10 mouse cellular contexts compared by ENCODE assay signal in the genomic region with DNA sequence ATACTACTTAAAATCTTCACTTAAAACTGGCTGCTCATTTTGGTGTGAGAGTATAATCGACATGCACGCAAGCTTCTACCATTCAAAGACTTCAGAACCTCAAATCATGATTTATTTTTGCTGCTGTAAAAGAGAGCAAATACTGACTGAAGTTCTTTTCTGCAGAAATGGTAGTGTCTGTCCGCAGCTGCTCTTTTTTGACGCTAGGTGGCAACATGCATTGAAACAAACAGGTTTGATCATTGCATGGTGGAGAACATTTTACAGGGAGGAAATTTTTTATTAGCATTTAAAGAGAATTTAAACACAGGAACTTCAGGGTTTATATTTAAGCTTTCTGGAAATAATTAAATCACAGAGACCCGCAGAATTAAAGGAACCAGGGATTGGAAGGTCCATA. TPM values are rescaled to one million over a fixed set of nuclear protein-coding genes. Genes with fewer than 3 reads are reported as not detected.
A peak's percentile ranks its signal among the peaks of the same experiment; 100 is the strongest.
DNase-seq lines count a peak whose midpoint lies in the region; ATAC-seq and TF ChIP-seq lines count a peak whose summit lies in the region.
"Had no signal": no experiment of that assay in that cellular context is flagged by ENCODE, and none has a peak within 500 bp of the region (broad histone marks: within the 10 kb centered on the region; RNA-seq: fewer than 3 reads in every experiment).

No protein-coding gene starts in this region.

- no peak for TF ChIP-seq CTCF in thymus, adult 2 months (IDR thresholded peaks at IDR 0.05; ENCODE audit: borderline replicate concordance, control insufficient read depth, extremely low read depth, insufficient read depth, low read length, poor library complexity)

- H3K4me3 ChIP-seq in kidney, embryonic 15.5 days (replicated peaks), result no peak overlapping the region
- no peak overlapping the region for H3K4me3 ChIP-seq in thymus, adult 2 months (ENCODE audit: control insufficient read depth, insufficient read depth, low read length)
- H3K4me3 ChIP-seq: neural tube, embryonic 12.5 days had no signal

- H3K9me3 ChIP-seq in kidney, embryonic 15.5 days (replicated peaks), result no peaks in the 10 kb centered on the region
- H3K9me3 ChIP-seq: neural tube, embryonic 12.5 days had no signal

- no peak overlapping the region for H3K9ac ChIP-seq in kidney, embryonic 15.5 days
- H3K9ac ChIP-seq: neural tube, embryonic 12.5 days had no signal

- TF ChIP-seq POLR2A in thymus, adult 2 months (IDR thresholded peaks at IDR 0.05; ENCODE audit: control insufficient read depth, extremely low read depth, insufficient read depth, low read length, poor library complexity), result no peak

- DNase-seq in CD4-positive, CD25-positive, alpha-beta regulatory T cell, adult 2 months (ENCODE audit: low read depth, low spot score), result peak; percentile 5
- DNase-seq in kidney, postnatal 4 days, result peak; percentile 16 to 30
- DNase-seq in thymus, postnatal 0 days (ENCODE audit: low spot score), result peak; percentile 12
- DNase-seq in thymus, adult 2 months, result no peak
- peak; percentile 17 for DNase-seq in splenic B cell, adult 2 months (ENCODE audit: low read depth, low spot score)
- DNase-seq in urinary bladder, postnatal 14 days (ENCODE audit: low spot score), result no peak

- ATAC-seq in CD4-positive, CD25-positive, alpha-beta regulatory T cell, adult 4 months, result no peak
- no peak for ATAC-seq in kidney, embryonic 15.5 days (replicated peaks; ENCODE audit: low FRiP score)

- WGBS in kidney, embryonic 15.5 days, result 36% methylated on average over 5 of the region's 5 CpGs
- 32% methylated on average over 5 of the region's 5 CpGs for WGBS in thymus, adult 2 months

- H3K27ac ChIP-seq in kidney, embryonic 15.5 days, result no peak overlapping the region
- H3K27ac ChIP-seq in thymus, adult 2 months (ENCODE audit: control insufficient read depth, insufficient read depth, low read length), result no peak overlapping the region
- H3K27ac ChIP-seq: neural tube, embryonic 12.5 days had no signal

- no peaks in the 10 kb centered on the region for H3K4me1 ChIP-seq in kidney, embryonic 15.5 days
- H3K4me1 ChIP-seq in thymus, adult 2 months (replicated peaks; ENCODE audit: control insufficient read depth, insufficient read depth, low read length), result no peaks in the 10 kb centered on the region
- H3K4me1 ChIP-seq: neural tube, embryonic 12.5 days had no signal

- H3K27me3 ChIP-seq in kidney, embryonic 15.5 days, result no peaks in the 10 kb centered on the region
- no peaks in the 10 kb centered on the region for H3K27me3 ChIP-seq in thymus, adult 2 months (ENCODE audit: control insufficient read depth, insufficient read depth, low read length)
- H3K27me3 ChIP-seq in splenic B cell, adult 2 months (ENCODE audit: control insufficient read depth, insufficient read depth, low read length, poor library complexity, severe bottlenecking), result no peaks in the 10 kb centered on the region
- H3K27me3 ChIP-seq: neural tube, embryonic 12.5 days had no signal

- H3K4me2 ChIP-seq in kidney, embryonic 15.5 days, result no peak overlapping the region
- H3K4me2 ChIP-seq: neural tube, embryonic 12.5 days had no signal

- H3K36me3 ChIP-seq in kidney, embryonic 15.5 days, result no peaks in the 10 kb centered on the region
- no peaks in the 10 kb centered on the region for H3K36me3 ChIP-seq in thymus, adult 2 months (ENCODE audit: control insufficient read depth, insufficient read depth, low read length)
- no peaks in the 10 kb centered on the region for H3K36me3 ChIP-seq in splenic B cell, adult 2 months (ENCODE audit: control insufficient read depth, insufficient read depth, low read length, poor library complexity, severe bottlenecking)
- H3K36me3 ChIP-seq: neural tube, embryonic 12.5 days had no signal

RNA-seq across cellular contexts. Expression of gene Fam19a2, which starts 9.5 kb away (rescaled TPM):
- not detected for polyA plus RNA-seq in CD4-positive, CD25-positive, alpha-beta regulatory T cell, adult 4 months (2017; shearing (Covaris generic))
- polyA plus RNA-seq in kidney, embryonic 15.5 days (2015; fragmentation: Nextera tagmentation; extraction: Ambion mirVana), result 4.4 and 4.5 TPM in 2 replicates
- polyA plus RNA-seq in thymus, postnatal 0 days (2015; fragmentation: Nextera tagmentation; extraction: Ambion mirVana), result 0.62 and 0.88 TPM in 2 replicates
- polyA plus RNA-seq in thymus, adult 2 months (2012; rRNA removed), result 0.31 and 0.51 TPM in 2 replicates
- polyA plus RNA-seq: gonadal fat pad, adult 2 months had no signal

RNA-seq across cellular contexts. Expression of gene Usp15, which starts 57.5 kb away (rescaled TPM):
- polyA plus RNA-seq in CD4-positive, CD25-positive, alpha-beta regulatory T cell, adult 4 months (2017; shearing (Covaris generic)), result 100 to 1,000 TPM; 127 to 136 TPM
- 69.9 and 72.1 TPM in 2 replicates for polyA plus RNA-seq in kidney, embryonic 15.5 days (2015; fragmentation: Nextera tagmentation; extraction: Ambion mirVana)
- 91.1 and 94.2 TPM in 2 replicates for polyA plus RNA-seq in thymus, postnatal 0 days (2015; fragmentation: Nextera tagmentation; extraction: Ambion mirVana)
- polyA plus RNA-seq in thymus, adult 2 months (2012; rRNA removed), result 11.7 and 14.7 TPM in 2 replicates

Comparison
In these comparisons a context has a peak if more than half of its experiments do, and no peak if none do; other contexts are left out.
1. DNase-seq: peak in CD4-positive, CD25-positive, alpha-beta regulatory T cell, adult 2 months (single experiment), kidney, postnatal 4 days (2 of 2), thymus, postnatal 0 days (single experiment) and splenic B cell, adult 2 months (single experiment); none in thymus, adult 2 months (single experiment) and urinary bladder, postnatal 14 days (single experiment).